In the genomic region with DNA sequence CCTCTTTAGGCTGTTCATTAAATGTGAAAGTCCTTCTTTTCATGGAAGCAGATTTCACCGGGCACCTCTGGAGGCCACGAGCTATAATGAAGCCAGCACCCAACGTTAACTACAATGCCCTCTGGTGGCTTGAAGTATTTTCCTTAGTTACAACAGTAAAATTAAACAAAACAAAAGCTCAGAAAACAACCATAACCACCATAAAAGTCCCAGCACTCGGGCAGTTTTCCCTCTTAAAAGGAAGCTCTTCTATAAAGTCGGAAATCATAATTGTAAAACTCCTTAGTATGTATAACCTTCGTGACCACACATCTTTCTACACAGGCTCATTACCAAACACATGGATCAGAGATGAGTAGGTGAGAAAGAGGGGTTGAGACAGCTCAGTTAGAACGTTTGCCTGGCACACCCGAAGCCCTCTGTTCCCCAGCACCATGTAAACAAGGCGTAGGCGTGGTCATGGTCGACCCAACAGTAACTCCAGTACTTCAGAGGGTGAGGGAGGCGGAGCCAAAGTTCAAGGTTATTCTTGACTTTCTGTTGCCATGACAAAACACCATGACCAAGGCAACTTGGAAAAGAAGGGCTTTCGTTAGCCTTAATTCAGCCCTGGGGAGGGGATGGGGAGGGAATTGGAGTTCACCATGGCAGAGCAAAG, we compare ENCODE assay signal across 8 mouse cellular contexts. TPM values are rescaled to one million over a fixed set of nuclear protein-coding genes. Genes with fewer than 3 reads are reported as not detected.
A peak's percentile ranks its signal among the peaks of the same experiment; 100 is the strongest.
DNase-seq lines count a peak whose midpoint lies in the region; ATAC-seq and TF ChIP-seq lines count a peak whose summit lies in the region.

No protein-coding gene starts in this region.

- H3K27ac ChIP-seq in kidney, adult 2 months (ENCODE audit: insufficient read depth, low read depth, low read length), result no peak overlapping the region
- no peak overlapping the region for H3K27ac ChIP-seq in hindbrain, embryonic 11.5 days (ENCODE audit: low read depth, low read length)

- H3K4me1 ChIP-seq in kidney, adult 2 months (ENCODE audit: control insufficient read depth, insufficient read depth, low read length), result peaks cover 20% of the 10 kb centered on the region; the same call in 1 of the 2 replicates
- H3K4me1 ChIP-seq in hindbrain, embryonic 11.5 days (replicated peaks; ENCODE audit: control insufficient read depth, insufficient read depth, low read length), result no peaks in the 10 kb centered on the region

- H3K27me3 ChIP-seq in kidney, adult 2 months (replicated peaks; ENCODE audit: control insufficient read depth, insufficient read depth, low read length), result no peaks in the 10 kb centered on the region
- no peaks in the 10 kb centered on the region for H3K27me3 ChIP-seq in hindbrain, embryonic 11.5 days (ENCODE audit: control insufficient read depth, insufficient read depth, low read length)

- peak; percentile 58 for DNase-seq in kidney, adult 2 months
- no peak for DNase-seq in kidney, adult 11 months
- DNase-seq in brain, embryonic 14.5 days (ENCODE audit: low read depth), result no peak
- DNase-seq in lung, postnatal 36 days, result peak; percentile 82
- no peak for DNase-seq in left cerebral cortex, adult 11 months (ENCODE audit: low spot score)
- no peak for DNase-seq in ovary, postnatal 36 days (ENCODE audit: low spot score)
- no peak for DNase-seq in hindbrain, embryonic 11.5 days (ENCODE audit: low spot score)

- no peak for TF ChIP-seq POLR2A in kidney, adult 2 months (IDR thresholded peaks at IDR 0.05; ENCODE audit: low read depth, low read length)
- TF ChIP-seq POLR2A in brain, embryonic 14.5 days (IDR thresholded peaks at IDR 0.05; ENCODE audit: borderline replicate concordance, extremely low read depth, insufficient read depth, insufficient read length, poor library complexity, severe bottlenecking), result no peak

- no peaks in the 10 kb centered on the region for H3K9me3 ChIP-seq in hindbrain, embryonic 11.5 days (ENCODE audit: control insufficient read depth, low read length)

- H3K4me3 ChIP-seq in kidney, adult 2 months (ENCODE audit: insufficient read depth, low read depth, low read length), result no peak overlapping the region
- H3K4me3 ChIP-seq in hindbrain, embryonic 11.5 days (ENCODE audit: low read depth, low read length), result no peak overlapping the region

- peak; percentile 27 for ATAC-seq in CD4-positive, CD25-positive, alpha-beta regulatory T cell, adult 4 months
- ATAC-seq in hindbrain, embryonic 11.5 days (ENCODE audit: low FRiP score), result no peak

- TF ChIP-seq CTCF in kidney, adult 2 months (conservative IDR thresholded peaks at IDR 0.05; ENCODE audit: insufficient read depth, insufficient read length, low read depth, low read length), result peak; percentile 50
- peak; percentile 14; the same call in 1 of the 2 replicates for TF ChIP-seq CTCF in brain, embryonic 14.5 days (IDR thresholded peaks at IDR 0.05; ENCODE audit: borderline replicate concordance, extremely low read depth, insufficient read depth, insufficient read length)

- H3K4me2 ChIP-seq in hindbrain, embryonic 11.5 days (replicated peaks; ENCODE audit: low read depth, low read length), result no peak overlapping the region

- no peak overlapping the region for H3K9ac ChIP-seq in hindbrain, embryonic 11.5 days (ENCODE audit: low read depth, low read length)

- no peaks in the 10 kb centered on the region for H3K36me3 ChIP-seq in kidney, adult 2 months (ENCODE audit: control insufficient read depth, insufficient read depth, low read length)
- no peaks in the 10 kb centered on the region for H3K36me3 ChIP-seq in hindbrain, embryonic 11.5 days (ENCODE audit: control insufficient read depth, insufficient read depth, low read length)

- WGBS in kidney, adult 2 months, result 44% methylated on average over 13 of the region's 13 CpGs
- 73% methylated on average over 13 of the region's 13 CpGs for WGBS in hindbrain, embryonic 11.5 days

RNA-seq across cellular contexts. Expression of a gene that starts 58.3 kb away (rescaled TPM):
- 78.3 and 78.6 TPM in 2 replicates for polyA plus RNA-seq in kidney, adult 2 months (2012; rRNA removed)
- 100 to 1,000 TPM in 1 of 2 experiments, 10 to 100 TPM in 1; 83.2 to 102 TPM for polyA plus RNA-seq in CD4-positive, CD25-positive, alpha-beta regulatory T cell, adult 4 months (2017; shearing (Covaris generic))
- polyA plus RNA-seq in brain, embryonic 14.5 days (2012; rRNA removed), result 98.1 and 112 TPM in 2 replicates
- polyA plus RNA-seq in hindbrain, embryonic 11.5 days (2014; fragmentation: Nextera tagmentation; extraction: Ambion mirVana), result 111 and 118 TPM in 2 replicates

Comparison
In these comparisons a context has a peak if more than half of its experiments do, and no peak if none do; other contexts are left out.
1. DNase-seq: peak in kidney, adult 2 months (single experiment) and lung, postnatal 36 days (single experiment); none in kidney, adult 11 months (single experiment), brain, embryonic 14.5 days (single experiment), left cerebral cortex, adult 11 months (single experiment), ovary, postnatal 36 days (single experiment) and hindbrain, embryonic 11.5 days (single experiment).